In genomic region chr10:20780946-20781345, GRCm38 (mm10) we compare ENCODE assay signal across 15 mouse cellular contexts. TPM values are rescaled to one million over a fixed set of nuclear protein-coding genes. Genes with fewer than 3 reads are reported as not detected.
DNase-seq lines count a peak whose midpoint lies in the region.
"Had no signal": no experiment of that assay in that cellular context is flagged by ENCODE, and none has a peak within 500 bp of the region (broad histone marks: within the 10 kb centered on the region; RNA-seq: fewer than 3 reads in every experiment).

No protein-coding gene starts in this region.

- peak; percentile 37 for DNase-seq in adrenal gland, adult 2 months
- DNase-seq in adrenal gland, postnatal 4 days (ENCODE audit: low spot score in 2 of 2): no peak
- peak; percentile 12 for DNase-seq in adrenal gland, postnatal 10 days
- no peak for DNase-seq in adrenal gland, postnatal 25 days
- DNase-seq in layer of hippocampus, postnatal 14 days (ENCODE audit: low spot score in 2 of 2): no peak
- DNase-seq: B cell, adult 2 months; cerebellum, adult 11-12 months; cerebellum, adult 2 months; cerebellum, adult 9-10 months; cerebellum, postnatal 10 days; cerebellum, postnatal 25 days; forebrain, postnatal 0 days had no signal

RNA-seq across cellular contexts. Expression of gene Pde7b, which starts 56.1 kb away (rescaled TPM):
- 10 to 100 TPM; 12.4 to 15.8 TPM for total RNA-seq in adrenal gland, adult 2 months (2021)
- 3.3 and 3.5 TPM in 2 replicates for polyA plus RNA-seq in adrenal gland, adult 2 months (2012; rRNA removed)
- total RNA-seq in adrenal gland, postnatal 4 days (2021): 10 to 100 TPM; 13.2 to 14.4 TPM
- total RNA-seq in adrenal gland, postnatal 10 days (2021): 10 to 100 TPM; 23.7 to 24.5 TPM
- total RNA-seq in adrenal gland, postnatal 25 days (2021): 11.0 and 14.4 TPM in 2 replicates
- total RNA-seq in layer of hippocampus, postnatal 14 days (2021): 10 to 100 TPM; 14.0 to 18.0 TPM
- total RNA-seq: CH12.LX had no signal
- polyA plus RNA-seq: activated CD4-positive, CD25-positive, alpha-beta regulatory T cell, adult 4 months; G1E had no signal

Comparison
In these comparisons a context has a peak if more than half of its experiments do, and no peak if none do; other contexts are left out.
1. DNase-seq: peak in adrenal gland, adult 2 months (single experiment) and adrenal gland, postnatal 10 days (single experiment); none in adrenal gland, postnatal 4 days (0 of 2), adrenal gland, postnatal 25 days (single experiment) and layer of hippocampus, postnatal 14 days (0 of 2).